Mouse (Mus musculus): ENCODE measurements around the gene Cnr2. TPM values are rescaled to one million over a fixed set of nuclear protein-coding genes. Genes with fewer than 3 reads are reported as not detected.

Cnr2 gene
- 0.34 TPM for polyA plus RNA-seq (2014; fragmentation: Illumina TruSeq; extraction: RNeasy Lipid Tissue Mini Kit (QIAGEN cat#74804))

DNA sequence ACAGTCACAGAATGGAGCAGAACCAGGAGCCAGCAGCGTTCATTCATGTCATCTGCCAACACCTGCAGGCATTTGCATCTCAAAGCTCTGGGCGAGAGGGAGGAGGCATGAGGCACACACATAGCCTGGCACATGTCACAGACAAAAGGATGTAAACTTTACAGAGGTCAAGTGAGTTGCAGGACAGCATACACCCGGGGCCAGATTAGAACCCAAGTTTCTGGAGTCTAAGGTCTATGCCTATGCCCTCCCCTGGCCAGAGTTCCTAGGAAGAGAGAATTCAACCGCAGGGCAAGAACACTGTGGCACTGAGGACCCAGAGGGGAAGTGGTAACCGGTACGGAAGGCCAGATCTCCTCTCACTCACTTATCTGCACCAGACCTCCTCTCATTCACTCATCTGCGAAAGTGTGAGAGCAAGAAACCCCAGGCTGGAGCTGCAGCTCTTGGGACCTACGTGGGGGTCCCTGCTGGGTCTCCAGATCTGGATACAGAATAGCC is at the start of gene Cnr2:
Cnr2 (plus strand) TSS at position 324 of the 501 bp plus-strand sequence.

GRCm38 (mm10) chr4:135855536-135856222 is 39.5 kb upstream of the Cnr2 start, which contains the start of gene Srsf10:
Srsf10 (plus strand) TSS chr4:135855747.

GRCm38 (mm10) chr4:135873526-135874202 is 21.5 kb upstream of the Cnr2 start, which contains the start of gene Pnrc2:
Pnrc2 (minus strand) TSS chr4:135873850.

DNA sequence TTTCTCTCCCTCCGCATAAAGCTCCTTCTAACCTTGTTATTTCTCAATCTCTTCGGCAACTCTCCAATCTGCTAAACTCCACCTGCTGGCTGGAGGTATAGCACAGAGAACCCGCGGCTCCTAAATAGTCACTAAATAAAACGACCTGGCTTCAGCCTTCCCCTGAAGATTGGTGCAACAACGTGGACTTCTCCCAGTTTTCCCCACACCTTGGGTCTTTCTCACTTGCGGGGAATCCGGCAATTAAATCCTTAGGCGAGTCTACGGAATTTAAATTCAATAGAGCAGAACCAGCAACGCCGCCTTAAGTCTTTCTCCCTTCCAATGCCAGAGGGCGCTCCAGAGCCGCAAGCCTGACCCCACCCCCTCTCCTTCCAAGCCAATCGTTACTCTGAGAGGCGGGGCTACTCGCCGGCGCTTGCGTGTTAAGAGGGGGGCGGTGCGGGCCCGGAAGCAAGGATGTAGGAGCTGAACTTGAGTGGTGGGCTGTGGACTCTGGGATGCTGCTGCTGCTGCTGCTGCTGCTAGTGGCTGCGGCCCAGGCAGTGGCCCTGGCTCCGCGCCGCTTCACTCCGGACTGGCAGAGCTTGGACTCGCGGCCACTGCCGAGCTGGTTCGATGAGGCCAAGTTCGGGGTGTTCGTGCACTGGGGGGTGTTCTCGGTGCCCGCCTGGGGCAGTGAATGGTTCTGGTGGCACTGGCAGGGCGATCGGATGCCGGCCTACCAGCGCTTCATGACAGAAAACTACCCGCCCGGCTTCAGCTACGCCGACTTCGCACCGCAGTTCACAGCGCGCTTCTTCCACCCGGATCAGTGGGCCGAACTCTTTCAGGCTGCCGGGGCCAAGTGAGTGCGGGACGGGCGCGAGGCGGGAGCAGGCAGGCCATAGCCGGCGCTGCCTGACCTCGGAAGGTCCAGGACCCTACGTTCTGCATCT is 25.4 kb downstream of the Cnr2 start, which contains the start of gene Fuca1:
Fuca1 (plus strand) TSS at position 432 of the 938 bp plus-strand sequence.

GRCm38 (mm10) chr4:135946278-135946658 is 51.1 kb downstream of the Cnr2 start, which contains the start of gene Hmgcl:
Hmgcl (plus strand) TSS chr4:135946448.

DNA sequence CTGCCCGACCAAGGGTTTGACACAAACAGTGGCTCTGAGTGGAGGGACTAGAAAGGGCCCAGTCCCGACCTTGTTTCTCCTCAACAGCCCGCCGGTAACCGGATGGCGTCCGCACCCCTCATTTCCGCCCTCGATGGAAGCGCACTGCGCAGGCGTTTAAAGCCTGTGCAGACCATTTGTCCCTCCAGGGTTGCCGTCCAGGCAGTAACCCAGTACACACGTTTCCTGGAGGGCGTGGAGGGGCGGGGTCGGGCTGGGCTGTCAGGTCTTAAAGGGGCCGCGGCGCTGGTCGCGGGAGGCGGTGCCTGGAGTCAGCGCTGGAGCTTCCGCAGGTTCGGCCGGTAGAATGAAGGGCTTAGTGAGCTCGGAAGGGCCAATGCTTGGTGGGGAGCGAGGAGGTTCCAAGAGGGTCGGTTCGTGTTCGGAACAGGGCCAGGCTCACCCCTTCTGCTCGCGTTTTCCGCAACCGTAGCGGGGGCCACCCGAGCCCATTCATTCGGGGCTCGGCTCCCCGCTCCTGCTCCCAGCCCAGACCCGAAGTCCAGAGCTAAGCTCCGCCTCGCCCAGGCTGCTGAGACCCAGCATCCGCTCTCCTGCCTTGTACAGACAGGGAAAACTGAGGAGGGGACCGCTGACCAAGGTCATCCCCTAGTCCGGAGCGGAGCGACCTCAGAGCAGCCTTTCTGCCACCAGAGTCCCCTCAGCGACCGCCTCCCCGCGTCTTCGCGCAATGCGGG is 68.4 kb downstream of the Cnr2 start, which contains the start of gene Gale:
Gale (plus strand) TSS at position 271 of the 737 bp plus-strand sequence.

Other genes starting within 250 kb of the Cnr2 start
- 0.57 TPM for gene Ifnlr1, start 209.1 kb upstream of the Cnr2 start, polyA plus RNA-seq (2014; fragmentation: Illumina TruSeq; extraction: RNeasy Lipid Tissue Mini Kit (QIAGEN cat#74804))
- gene Il22ra1, start 167.2 kb upstream of the Cnr2 start, polyA plus RNA-seq (2014; fragmentation: Illumina TruSeq; extraction: RNeasy Lipid Tissue Mini Kit (QIAGEN cat#74804)) = not detected
- gene Myom3, start 135.7 kb upstream of the Cnr2 start, polyA plus RNA-seq (2014; fragmentation: Illumina TruSeq; extraction: RNeasy Lipid Tissue Mini Kit (QIAGEN cat#74804)) = not detected
- gene Srsf10, start 39.6 kb upstream of the Cnr2 start, polyA plus RNA-seq (2014; fragmentation: Illumina TruSeq; extraction: RNeasy Lipid Tissue Mini Kit (QIAGEN cat#74804)) = 390 TPM
- gene Pnrc2, start 21.5 kb upstream of the Cnr2 start, polyA plus RNA-seq (2014; fragmentation: Illumina TruSeq; extraction: RNeasy Lipid Tissue Mini Kit (QIAGEN cat#74804)) = 481 TPM
- 13.7 TPM for gene Fuca1, start 25.3 kb downstream of the Cnr2 start, polyA plus RNA-seq (2014; fragmentation: Illumina TruSeq; extraction: RNeasy Lipid Tissue Mini Kit (QIAGEN cat#74804))
- gene Hmgcl, start 51.1 kb downstream of the Cnr2 start, polyA plus RNA-seq (2014; fragmentation: Illumina TruSeq; extraction: RNeasy Lipid Tissue Mini Kit (QIAGEN cat#74804)) = 3.6 TPM
- gene Gale, start 68.3 kb downstream of the Cnr2 start, polyA plus RNA-seq (2014; fragmentation: Illumina TruSeq; extraction: RNeasy Lipid Tissue Mini Kit (QIAGEN cat#74804)) = not detected
- not detected for gene Lypla2, start 77.2 kb downstream of the Cnr2 start, polyA plus RNA-seq (2014; fragmentation: Illumina TruSeq; extraction: RNeasy Lipid Tissue Mini Kit (QIAGEN cat#74804))
- 34.8 TPM for gene Pithd1, start 91.9 kb downstream of the Cnr2 start, polyA plus RNA-seq (2014; fragmentation: Illumina TruSeq; extraction: RNeasy Lipid Tissue Mini Kit (QIAGEN cat#74804))
- 21.2 TPM for gene Eloa, start 126.4 kb downstream of the Cnr2 start, polyA plus RNA-seq (2014; fragmentation: Illumina TruSeq; extraction: RNeasy Lipid Tissue Mini Kit (QIAGEN cat#74804))
- gene Rpl11, start 158.0 kb downstream of the Cnr2 start, polyA plus RNA-seq (2014; fragmentation: Illumina TruSeq; extraction: RNeasy Lipid Tissue Mini Kit (QIAGEN cat#74804)) = 412 TPM
- 9.9 TPM for gene Id3, start 248.1 kb downstream of the Cnr2 start, polyA plus RNA-seq (2014; fragmentation: Illumina TruSeq; extraction: RNeasy Lipid Tissue Mini Kit (QIAGEN cat#74804))